Mouse (Mus musculus): ENCODE data around the gene Rab17. TPM values are rescaled to one million over a fixed set of nuclear protein-coding genes. Genes with fewer than 3 reads are reported as not detected.
A peak's percentile ranks its signal among the peaks of the same experiment; 100 is the strongest.

Gene Rab17
- polyA plus RNA-seq, 1 experiment from 2014 or later, result not detected

GRCm38 (mm10) chr1:90933001-90933400 lies 36.5 kb downstream of the Rab17 start:
- Histone ChIP-seq H3K4me2 (replicated peaks; ENCODE audit: low read depth, low read length) (no peak overlapping the region), H3K27ac (ENCODE audit: low read depth, low read length) (no peak overlapping the region), H3K9ac (ENCODE audit: low read depth, low read length) (no peak overlapping the region), H3K27me3 (ENCODE audit: control insufficient read depth, insufficient read depth, low read length) (no peaks in the 10 kb centered on the region), H3K9me3 (ENCODE audit: control insufficient read depth, low read length) (no peaks in the 10 kb centered on the region), H3K36me3 (ENCODE audit: control insufficient read depth, insufficient read depth, low read length) (no peaks in the 10 kb centered on the region), H3K4me3 (ENCODE audit: low read depth, low read length) (no peak overlapping the region), H3K4me1 (replicated peaks; ENCODE audit: control insufficient read depth, insufficient read depth, low read length) (peaks cover 2% of the 10 kb centered on the region; the same call in 1 of the 2 replicates)
- DNase-seq (ENCODE audit: low spot score) (no peak), ATAC-seq (ENCODE audit: low FRiP score) (no peak)
- 83% methylated on average over 5 of the region's 5 CpGs for WGBS

GRCm38 (mm10) chr1:90928575-90928934 lies 40.9 kb downstream of the Rab17 start:
- no peak overlapping the region for H3K27ac ChIP-seq (ENCODE audit: low read depth, low read length)
- no peak overlapping the region for H3K9ac ChIP-seq (ENCODE audit: low read depth, low read length)
- peaks cover 3% of the 10 kb centered on the region; the same call in 1 of the 2 replicates for H3K4me1 ChIP-seq (replicated peaks; ENCODE audit: control insufficient read depth, insufficient read depth, low read length)
- H3K27me3 ChIP-seq (ENCODE audit: control insufficient read depth, insufficient read depth, low read length), result no peaks in the 10 kb centered on the region
- no peaks in the 10 kb centered on the region for H3K36me3 ChIP-seq (ENCODE audit: control insufficient read depth, insufficient read depth, low read length)
- ATAC-seq (ENCODE audit: low FRiP score) (no peak), DNase-seq (ENCODE audit: low spot score) (peak; percentile 89)
- H3K4me2 ChIP-seq (replicated peaks; ENCODE audit: low read depth, low read length), result peak overlapping the region; percentile 42
- H3K9me3 ChIP-seq (ENCODE audit: control insufficient read depth, low read length), result no peaks in the 10 kb centered on the region
- H3K4me3 ChIP-seq (ENCODE audit: low read depth, low read length), result no peak overlapping the region
- WGBS, result 8% methylated on average over 6 of the region's 6 CpGs

GRCm38 (mm10) chr1:90927929-90928574 lies 41.4 kb downstream of the Rab17 start:
- peaks cover 3% of the 10 kb centered on the region; the same call in 1 of the 2 replicates for H3K4me1 ChIP-seq (replicated peaks; ENCODE audit: control insufficient read depth, insufficient read depth, low read length)
- H3K27ac ChIP-seq (ENCODE audit: low read depth, low read length), result no peak overlapping the region
- ATAC-seq (ENCODE audit: low FRiP score) (no peak), DNase-seq (ENCODE audit: low spot score) (peak; percentile 25)
- H3K9me3 ChIP-seq (ENCODE audit: control insufficient read depth, low read length), result no peaks in the 10 kb centered on the region
- H3K27me3 ChIP-seq (ENCODE audit: control insufficient read depth, insufficient read depth, low read length), result no peaks in the 10 kb centered on the region
- WGBS, result 1% methylated on average over 23 of the region's 23 CpGs
- H3K36me3 ChIP-seq (ENCODE audit: control insufficient read depth, insufficient read depth, low read length), result no peaks in the 10 kb centered on the region
- peak overlapping the region; percentile 42 for H3K4me2 ChIP-seq (replicated peaks; ENCODE audit: low read depth, low read length)
- peak overlapping the region; percentile 19; the same call in 1 of the 2 replicates for H3K4me3 ChIP-seq (ENCODE audit: low read depth, low read length)
- no peak overlapping the region for H3K9ac ChIP-seq (ENCODE audit: low read depth, low read length)

DNA sequence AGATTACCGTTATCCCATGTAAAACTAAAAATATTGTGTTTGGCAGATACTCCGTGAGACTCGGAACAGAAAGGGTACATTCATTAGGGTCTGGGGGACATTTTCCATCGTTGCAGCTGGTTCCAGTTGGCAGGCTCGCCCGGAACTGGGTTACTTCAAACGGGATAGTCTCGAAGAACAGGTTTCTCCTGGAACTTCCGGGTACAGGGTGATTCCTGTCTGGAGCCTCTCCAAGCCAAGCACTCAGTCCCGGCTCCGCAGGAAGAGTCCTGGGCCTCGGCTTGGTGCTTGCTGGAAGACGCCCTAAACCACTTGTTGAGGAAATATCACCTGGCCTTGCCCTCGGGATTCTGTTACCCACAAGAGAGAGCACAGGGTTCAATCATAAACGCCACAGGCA lies 42.2 kb downstream of the Rab17 start:
- H3K36me3 ChIP-seq (ENCODE audit: control insufficient read depth, insufficient read depth, low read length), result no peaks in the 10 kb centered on the region
- WGBS, result 61% methylated on average over 15 of the region's 15 CpGs
- no peaks in the 10 kb centered on the region for H3K27me3 ChIP-seq (ENCODE audit: control insufficient read depth, insufficient read depth, low read length)
- DNase-seq (ENCODE audit: low spot score) (peak; percentile 4), ATAC-seq (ENCODE audit: low FRiP score) (no peak)
- peaks cover 3% of the 10 kb centered on the region; the same call in 1 of the 2 replicates for H3K4me1 ChIP-seq (replicated peaks; ENCODE audit: control insufficient read depth, insufficient read depth, low read length)
- H3K4me2 ChIP-seq (replicated peaks; ENCODE audit: low read depth, low read length), result no peak overlapping the region
- H3K9ac ChIP-seq (ENCODE audit: low read depth, low read length), result no peak overlapping the region
- no peak overlapping the region for H3K4me3 ChIP-seq (ENCODE audit: low read depth, low read length)
- no peak overlapping the region for H3K27ac ChIP-seq (ENCODE audit: low read depth, low read length)
- no peaks in the 10 kb centered on the region for H3K9me3 ChIP-seq (ENCODE audit: control insufficient read depth, low read length)

- WGBS, result 97% methylated on average over 4 of the region's 4 CpGs
- no peaks in the 10 kb centered on the region for H3K9me3 ChIP-seq (ENCODE audit: control insufficient read depth, low read length)
- H3K36me3 ChIP-seq (ENCODE audit: control insufficient read depth, insufficient read depth, low read length), result no peaks in the 10 kb centered on the region
- DNase-seq (ENCODE audit: low spot score) (no peak), ATAC-seq (ENCODE audit: low FRiP score) (no peak)
- no peak overlapping the region for H3K4me3 ChIP-seq (ENCODE audit: low read depth, low read length)
- H3K4me1 ChIP-seq (replicated peaks; ENCODE audit: control insufficient read depth, insufficient read depth, low read length), result peaks cover 3% of the 10 kb centered on the region; the same call in 1 of the 2 replicates
- H3K4me2 ChIP-seq (replicated peaks; ENCODE audit: low read depth, low read length), result no peak overlapping the region
- H3K9ac ChIP-seq (ENCODE audit: low read depth, low read length), result no peak overlapping the region
- no peak overlapping the region for H3K27ac ChIP-seq (ENCODE audit: low read depth, low read length)
- H3K27me3 ChIP-seq (ENCODE audit: control insufficient read depth, insufficient read depth, low read length), result no peaks in the 10 kb centered on the region
Observed at GRCm38 (mm10) chr1:90926030-90926429, 43.4 kb downstream of the Rab17 start.

DNA sequence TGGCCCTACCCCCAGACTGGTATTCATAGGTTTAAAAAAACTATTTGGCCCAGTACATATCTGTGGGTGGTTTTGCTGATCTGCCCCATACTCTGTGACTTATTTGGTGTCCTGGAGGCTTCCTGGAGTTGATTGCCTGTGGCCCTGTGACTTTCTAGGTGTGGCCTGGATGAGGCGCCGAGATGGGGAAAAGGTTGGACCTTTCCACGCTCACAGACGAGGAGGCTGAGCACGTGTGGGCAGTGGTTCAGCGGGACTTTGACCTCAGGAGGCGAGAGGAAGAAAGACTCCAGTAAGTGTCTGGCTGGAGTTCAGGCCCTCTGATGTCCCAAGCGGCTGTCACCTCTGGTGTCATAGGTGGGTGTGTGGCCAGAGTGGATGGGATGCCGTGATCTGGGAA lies 47.8 kb downstream of the Rab17 start:
- no peak overlapping the region for H3K9ac ChIP-seq (ENCODE audit: low read depth, low read length)
- no peaks in the 10 kb centered on the region for H3K27me3 ChIP-seq (ENCODE audit: control insufficient read depth, insufficient read depth, low read length)
- H3K4me1 ChIP-seq (replicated peaks; ENCODE audit: control insufficient read depth, insufficient read depth, low read length), result no peaks in the 10 kb centered on the region
- no peak for DNase-seq (ENCODE audit: low spot score)
- H3K4me3 ChIP-seq (ENCODE audit: low read depth, low read length), result no peak overlapping the region
- H3K9me3 ChIP-seq (ENCODE audit: control insufficient read depth, low read length), result peaks cover 3% of the 10 kb centered on the region; the same call in 1 of the 2 replicates
- no peak for ATAC-seq (ENCODE audit: low FRiP score)
- H3K27ac ChIP-seq (ENCODE audit: low read depth, low read length), result no peak overlapping the region
- H3K36me3 ChIP-seq (ENCODE audit: control insufficient read depth, insufficient read depth, low read length), result no peaks in the 10 kb centered on the region
- WGBS, result 87% methylated on average over 9 of the region's 9 CpGs
- H3K4me2 ChIP-seq (replicated peaks; ENCODE audit: low read depth, low read length), result no peak overlapping the region

- no peak for DNase-seq (ENCODE audit: low spot score)
- 74% methylated on average over 6 of the region's 6 CpGs for whole genome bisulfite sequencing
- Histone ChIP-seq H3K4me2 (replicated peaks; ENCODE audit: low read depth, low read length) (no peak overlapping the region), H3K27ac (ENCODE audit: low read depth, low read length) (no peak overlapping the region), H3K9ac (ENCODE audit: low read depth, low read length) (no peak overlapping the region), H3K4me3 (ENCODE audit: low read depth, low read length) (no peak overlapping the region), H3K9me3 (ENCODE audit: control insufficient read depth, low read length) (peaks cover 3% of the 10 kb centered on the region; the same call in 1 of the 2 replicates), H3K4me1 (replicated peaks; ENCODE audit: control insufficient read depth, insufficient read depth, low read length) (no peaks in the 10 kb centered on the region), H3K27me3 (ENCODE audit: control insufficient read depth, insufficient read depth, low read length) (no peaks in the 10 kb centered on the region), H3K36me3 (ENCODE audit: control insufficient read depth, insufficient read depth, low read length) (no peaks in the 10 kb centered on the region)
- ATAC-seq (ENCODE audit: low FRiP score), result no peak
Observed at GRCm38 (mm10) chr1:90917509-90917908, 52.0 kb downstream of the Rab17 start.

DNA sequence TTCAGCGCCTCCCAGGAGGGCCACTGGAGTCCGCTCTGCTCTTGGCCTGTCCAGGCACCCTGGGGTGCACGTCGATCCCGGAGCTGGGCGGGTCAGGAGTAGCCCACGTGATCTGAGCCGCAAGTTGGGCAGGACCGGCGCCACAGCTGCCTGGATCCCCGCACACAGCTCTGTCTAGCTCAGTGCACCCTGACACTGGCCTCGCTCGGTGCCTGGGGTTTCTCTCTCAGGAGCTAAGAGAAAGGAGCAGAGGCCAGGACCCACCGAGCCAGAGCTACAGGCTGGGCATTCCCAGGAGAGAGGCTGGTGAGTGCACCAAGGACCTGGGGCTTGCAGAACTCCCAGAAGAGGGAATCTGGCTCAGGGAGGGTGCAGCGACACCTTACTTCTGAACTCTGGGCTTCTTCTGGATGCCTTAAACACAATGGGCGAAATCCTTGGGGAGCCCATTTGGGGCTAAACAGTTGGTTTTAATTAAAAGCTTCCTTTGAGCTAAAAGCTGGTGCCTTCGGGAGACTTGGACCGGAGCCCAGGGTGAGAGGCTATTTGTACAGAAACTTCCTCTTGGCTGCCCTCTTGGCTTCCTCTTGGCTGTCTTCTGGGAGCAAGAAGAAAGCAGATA lies 54.4 kb downstream of the Rab17 start, which contains the start of gene Mlph:
Mlph (plus strand) TSS at position 138 of the 622 bp plus-strand sequence.
- no peak for ATAC-seq (ENCODE audit: low FRiP score)
- Histone ChIP-seq H3K27ac (ENCODE audit: low read depth, low read length) (no peak within 1 kb of the TSS), H3K4me3 (ENCODE audit: low read depth, low read length) (no peak within 1 kb of the TSS; the same call in 1 of the 2 replicates), H3K9ac (ENCODE audit: low read depth, low read length) (no peak within 1 kb of the TSS), H3K4me1 (replicated peaks; ENCODE audit: control insufficient read depth, insufficient read depth, low read length) (no peaks in the 10 kb centered on the region), H3K27me3 (ENCODE audit: control insufficient read depth, insufficient read depth, low read length) (no peaks in the 10 kb centered on the region), H3K9me3 (ENCODE audit: control insufficient read depth, low read length) (peaks cover 3% of the 10 kb centered on the region; the same call in 1 of the 2 replicates), H3K4me2 (replicated peaks; ENCODE audit: low read depth, low read length) (peak within 1 kb of the TSS; percentile 37), H3K36me3 (ENCODE audit: control insufficient read depth, insufficient read depth, low read length) (no peaks in the 10 kb centered on the region)
- DNase-seq (ENCODE audit: low spot score), result peak; percentile 19
- 12% methylated on average over 18 of the region's 18 CpGs for WGBS

- H3K27me3 ChIP-seq (ENCODE audit: control insufficient read depth, insufficient read depth, low read length), result no peaks in the 10 kb centered on the region
- H3K9me3 ChIP-seq (ENCODE audit: control insufficient read depth, low read length), result no peaks in the 10 kb centered on the region
- H3K4me2 ChIP-seq (replicated peaks; ENCODE audit: low read depth, low read length), result no peak overlapping the region
- WGBS, result 80% methylated on average over 6 of the region's 6 CpGs
- DNase-seq (ENCODE audit: low spot score) (no peak), ATAC-seq (ENCODE audit: low FRiP score) (no peak)
- no peak overlapping the region for H3K9ac ChIP-seq (ENCODE audit: low read depth, low read length)
- no peaks in the 10 kb centered on the region for H3K36me3 ChIP-seq (ENCODE audit: control insufficient read depth, insufficient read depth, low read length)
- no peak overlapping the region for H3K27ac ChIP-seq (ENCODE audit: low read depth, low read length)
- no peak overlapping the region for H3K4me3 ChIP-seq (ENCODE audit: low read depth, low read length)
- no peaks in the 10 kb centered on the region for H3K4me1 ChIP-seq (replicated peaks; ENCODE audit: control insufficient read depth, insufficient read depth, low read length)
Observed at GRCm38 (mm10) chr1:90913231-90913630, 56.2 kb downstream of the Rab17 start.
